Mouse (Mus musculus) olfactory bulb, adult 2 months (tissue): Measurements from ENCODE around the gene Plekhh2. TPM values are rescaled to one million over a fixed set of nuclear protein-coding genes. Genes with fewer than 3 reads are reported as not detected.

Experiments
- H3K27ac ChIP-seq: fragments of 200-500 bp; 2 replicates; pipeline ENCODE4 v1.5.1; 2012; ENCODE audit warnings: low read depth, low read length; ENCODE audit not compliant: insufficient read depth
- H3K4me1 ChIP-seq: fragments of 200-500 bp; 2 replicates; pipeline ENCODE4 v1.6.1; 2012; ENCODE audit warnings: low read length; ENCODE audit not compliant: control insufficient read depth, insufficient read depth
- H3K4me3 ChIP-seq: fragments of 200-500 bp; 2 replicates; pipeline ENCODE4 v1.5.1; 2012; ENCODE audit warnings: mild to moderate bottlenecking, low read depth, low read length, moderate library complexity; ENCODE audit not compliant: insufficient read depth
- CTCF ChIP-seq: fragments of 200-500 bp; IDR thresholded peaks from 2 replicates; pipeline ENCODE4 v1.5.1; 2012; ENCODE audit warnings: low read depth, mild to moderate bottlenecking, low read length, moderate library complexity; ENCODE audit not compliant: insufficient read depth
- POLR2A ChIP-seq: fragments of 200-500 bp; IDR thresholded peaks from 2 replicates; pipeline ENCODE4 v1.6.1; 2012; ENCODE audit warnings: mild to moderate bottlenecking, low read depth, low read length, moderate library complexity; ENCODE audit not compliant: insufficient read depth
- WGBS: fragments of 180-500 bp; shearing (Covaris S2); methylation state at CpG from one replicate; pipeline ENCODE4 v1.1.7; 2018; 5-methylcytosine and 5-hydroxymethylcytosine counted together
- polyA plus RNA-seq: library from polyadenylated mRNA; stranded (reverse); fragments of >200 nt; gene quantifications from 2 replicates; pipeline ENCODE4 v1.2.4, GENCODE M21; 2012; ENCODE audit warnings: low replicate concordance; ENCODE audit not compliant: missing spikeins, insufficient read depth, insufficient read length

The Plekhh2 gene
- polyA plus RNA-seq, 1 experiment = not detected

- TF ChIP-seq POLR2A = no peak
- no peak for TF ChIP-seq CTCF
- H3K27ac ChIP-seq = no peak overlapping the region
- H3K4me1 ChIP-seq = no peaks in the 10 kb centered on the region
- WGBS = 87% methylated on average over 4 of the region's 4 CpGs
- no peak overlapping the region for H3K4me3 ChIP-seq
Measured at GRCm38 (mm10) chr17:84622028-84622427, 110.3 kb downstream of the Plekhh2 start.

- TF ChIP-seq CTCF (no peak), POLR2A (no peak)
- Histone ChIP-seq H3K4me3 (no peak overlapping the region), H3K27ac (no peak overlapping the region), H3K4me1 (peaks cover 3% of the 10 kb centered on the region; the same call in 1 of the 2 replicates)
- WGBS = 56% methylated on average over 2 of the region's 2 CpGs
Measured at GRCm38 (mm10) chr17:84622873-84623272, 111.2 kb downstream of the Plekhh2 start.

GRCm38 (mm10) chr17:84626276-84626856 is 114.7 kb downstream of the Plekhh2 start, which contains the start of gene Dync2li1:
Gene Dync2li1, plus strand, starts transcription at chr17:84626496.
- TF ChIP-seq POLR2A (peak; percentile 61), CTCF (no peak)
- H3K4me1 ChIP-seq = peaks cover 4% of the 10 kb centered on the region; the same call in 1 of the 2 replicates
- H3K4me3 ChIP-seq = peak within 1 kb of the TSS; percentile 55
- 1% methylated on average over 24 of the region's 25 CpGs for WGBS
- no peak within 1 kb of the TSS for H3K27ac ChIP-seq

GRCm38 (mm10) chr17:84626857-84627305 is 115.2 kb downstream of the Plekhh2 start:
- H3K4me3 ChIP-seq = peak overlapping the region; percentile 55
- no peak overlapping the region for H3K27ac ChIP-seq
- 8% methylated on average over 9 of the region's 9 CpGs for WGBS
- TF ChIP-seq POLR2A = no peak
- 0 out of 2 replicates have a peak, but pooled peaks have one; percentile 10 for TF ChIP-seq CTCF
- peaks cover 4% of the 10 kb centered on the region; the same call in 1 of the 2 replicates for H3K4me1 ChIP-seq

- Histone ChIP-seq H3K27ac (no peak overlapping the region), H3K4me1 (peaks cover 4% of the 10 kb centered on the region; the same call in 1 of the 2 replicates), H3K4me3 (no peak overlapping the region)
- TF ChIP-seq CTCF = no peak
- no peak for TF ChIP-seq POLR2A
- 89% methylated on average over 10 of the region's 10 CpGs for WGBS
Measured at GRCm38 (mm10) chr17:84627721-84628120, 116.0 kb downstream of the Plekhh2 start.

GRCm38 (mm10) chr17:84628611-84629010 is 116.9 kb downstream of the Plekhh2 start:
- H3K4me3 ChIP-seq = no peak overlapping the region
- 89% methylated on average over 9 of the region's 9 CpGs for WGBS
- H3K27ac ChIP-seq = no peak overlapping the region
- H3K4me1 ChIP-seq = peaks cover 4% of the 10 kb centered on the region; the same call in 1 of the 2 replicates
- TF ChIP-seq CTCF = no peak
- no peak for TF ChIP-seq POLR2A

GRCm38 (mm10) chr17:84631836-84632235 is 120.1 kb downstream of the Plekhh2 start:
- Histone ChIP-seq H3K27ac (no peak overlapping the region), H3K4me1 (peaks cover 4% of the 10 kb centered on the region; the same call in 1 of the 2 replicates)
- 87% methylated on average over 6 of the region's 6 CpGs for WGBS

GRCm38 (mm10) chr17:84633443-84633842 is 121.7 kb downstream of the Plekhh2 start:
- Histone ChIP-seq H3K4me3 (no peak overlapping the region), H3K4me1 (no peaks in the 10 kb centered on the region), H3K27ac (no peak overlapping the region)
- WGBS = 91% methylated on average over 13 of the region's 13 CpGs
- TF ChIP-seq POLR2A (no peak), CTCF (no peak)

More at GRCm38 (mm10) chr17:84631836-84632235, 120.1 kb downstream of the Plekhh2 start:
- TF ChIP-seq CTCF (no peak), POLR2A (no peak)
- H3K4me3 ChIP-seq = no peak overlapping the region

GRCm38 (mm10) chr17:84636328-84636727 is 124.6 kb downstream of the Plekhh2 start:
- WGBS = 58% methylated on average over 8 of the region's 8 CpGs
- Histone ChIP-seq H3K4me1 (no peaks in the 10 kb centered on the region), H3K4me3 (no peak overlapping the region), H3K27ac (no peak overlapping the region)
- TF ChIP-seq CTCF = no peak
- no peak for TF ChIP-seq POLR2A
